Mouse (Mus musculus) adrenal gland, postnatal 36 days (tissue): ENCODE results near the gene Nwd1. TPM values are rescaled to one million over a fixed set of nuclear protein-coding genes. Genes with fewer than 3 reads are reported as not detected.

Experiments
- DNase-seq, 2 experiments: peaks; one replicate each; pipeline ENCODE4 v3.0.0; 2021; ENCODE audit warnings: mixed read lengths in 1 of 2
- microRNA-seq: library from miRNA; unstranded; fragments of <30 nt; microRNA quantifications from one replicate; pipeline ENCODE4 v1.2.0, GENCODE M21; 2021
- total RNA-seq, 2 experiments: library from RNA; stranded (reverse); gene quantifications; 2 replicates each; pipeline ENCODE4 v1.2.3; 2021

Nwd1 gene
- total RNA-seq, 2 experiments from 2014 or later = 0.36 TPM

DNA sequence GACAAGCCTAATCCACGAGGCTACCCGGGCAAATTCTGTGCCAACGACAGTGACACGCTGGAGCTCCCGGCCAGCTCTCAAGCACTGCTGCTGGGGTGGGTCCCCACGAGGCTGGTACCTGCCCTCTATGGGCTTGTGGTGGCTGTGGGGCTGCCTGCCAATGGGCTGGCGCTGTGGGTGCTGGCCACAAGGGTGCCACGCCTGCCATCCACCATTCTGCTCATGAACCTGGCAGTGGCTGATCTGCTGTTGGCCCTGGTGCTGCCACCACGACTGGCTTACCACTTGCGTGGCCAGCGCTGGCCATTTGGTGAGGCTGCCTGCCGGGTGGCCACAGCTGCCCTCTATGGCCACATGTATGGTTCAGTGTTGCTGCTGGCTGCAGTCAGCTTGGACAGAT lies 115.8 kb downstream of the Nwd1 start:
- no peak for DNase-seq

DNA sequence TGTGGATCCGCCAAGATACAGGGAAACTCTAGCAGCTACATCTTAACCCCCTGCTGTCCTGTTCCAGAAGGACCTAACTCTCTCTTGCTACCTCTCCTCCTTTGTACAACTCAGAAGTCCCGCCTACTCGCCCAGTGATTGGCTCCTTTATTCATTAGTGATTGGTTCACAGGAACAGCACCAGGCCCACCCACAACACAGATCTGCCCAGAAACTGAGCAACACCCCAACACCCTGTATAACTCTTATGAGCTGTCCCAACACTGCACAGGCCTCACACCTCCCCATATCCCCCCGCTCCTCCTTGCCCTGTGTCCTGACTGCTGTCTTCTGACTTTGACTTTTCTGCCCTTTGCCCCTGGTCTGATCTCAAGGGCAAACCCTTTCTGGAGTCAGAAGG lies 119.2 kb downstream of the Nwd1 start:
- no peak for DNase-seq

DNA sequence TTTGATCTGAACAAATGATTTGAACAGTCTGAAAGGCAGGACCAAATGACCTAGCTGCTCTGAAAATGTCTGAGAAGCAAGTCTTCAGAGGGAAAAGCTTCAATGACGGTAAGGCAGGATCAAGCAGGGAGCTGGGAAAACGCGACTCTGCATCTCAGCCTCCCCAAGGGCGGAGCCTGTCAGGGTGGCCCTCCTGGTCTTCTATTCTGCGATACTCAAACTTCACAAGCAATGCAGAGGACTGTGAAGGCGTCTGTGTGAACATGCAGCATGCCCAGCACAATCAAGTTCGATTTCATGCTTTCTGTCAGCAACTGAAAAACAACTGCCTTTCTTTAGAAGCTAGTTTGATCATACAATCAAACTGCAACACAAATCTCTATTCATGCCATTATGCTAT lies 120.3 kb downstream of the Nwd1 start:
- DNase-seq = no peak

Small RNAs within 50 kb of the gene (microRNA-seq; reads per million reads assigned to microRNA genes)
- gene Gm26237 = not detected

Other genes starting within 250 kb of the Nwd1 start
- 10 to 100 TPM; 38.6 to 52.6 TPM for gene Eps15l1, start 225.3 kb upstream of the Nwd1 start, total RNA-seq
- gene Calr3, start 202.8 kb upstream of the Nwd1 start, total RNA-seq = 1 to 10 TPM; 3.7 to 4.3 TPM
- gene 1700030K09Rik, start 202.8 kb upstream of the Nwd1 start, total RNA-seq = 1 to 10 TPM; 7.1 to 8.1 TPM
- gene Cherp, start 171.5 kb upstream of the Nwd1 start, total RNA-seq = 10 to 100 TPM; 57.3 to 63.1 TPM
- gene Slc35e1, start 154.1 kb upstream of the Nwd1 start, total RNA-seq = 10 to 100 TPM; 36.2 to 37.7 TPM
- gene Med26, start 98.4 kb upstream of the Nwd1 start, total RNA-seq = 10 to 100 TPM in 1 of 2 experiments, 1 to 10 TPM in 1; 9.7 to 11.3 TPM
- 100 to 1,000 TPM; 119 to 136 TPM for gene Smim7, start 75.6 kb upstream of the Nwd1 start, total RNA-seq
- gene Tmem38a, start 74.7 kb upstream of the Nwd1 start, total RNA-seq = 1 to 10 TPM; 5.8 to 9.1 TPM
- 100 to 1,000 TPM; 125 to 263 TPM for gene Sin3b, start 76.6 kb downstream of the Nwd1 start, total RNA-seq
- 1 to 10 TPM; 1.8 to 2.9 TPM for gene F2rl3, start 115.2 kb downstream of the Nwd1 start, total RNA-seq